Mouse (Mus musculus) Patski (cell line): ENCODE measurements around the gene Slc30a3. TPM values are rescaled to one million over a fixed set of nuclear protein-coding genes. Genes with fewer than 3 reads are reported as not detected.
A peak's percentile ranks its signal among the peaks of the same experiment; 100 is the strongest.

ENCODE experiments used
- ATAC-seq: fragments of 100-300 bp; one replicate; pipeline ENCODE4 v1.8.0; 2021
- CTCF ChIA-PET: fragments of 350-600 bp; sonication (Branson Sonifier 250); formaldehyde crosslinking; loops from one replicate; lab custom pipeline; 2022; ENCODE audit warnings: inconsistent platforms; lab: Charles Lee
- POLR2A ChIA-PET: fragments of 350-600 bp; sonication (Branson Sonifier 250); formaldehyde crosslinking; loops from one replicate; lab custom pipeline; 2022; ENCODE audit warnings: antibody characterized with exemption, inconsistent platforms; lab: Charles Lee
- DNase-seq: peaks from one replicate; pipeline ENCODE4 v3.0.0-alpha.2; 2011; ENCODE audit warnings: low read depth, low spot score
- H3K27me3 ChIP-seq: fragments of 371-371 bp; one replicate; pipeline ENCODE4 v1.5.1; 2021
- CTCF ChIP-seq: fragments of 100-300 bp; IDR thresholded peaks from one replicate; pipeline ENCODE4 v1.5.1; 2021
- in situ Hi-C: fragments of 300-500 bp; cut with MboI; formaldehyde crosslinking; loops from 3 replicates; pipeline ENCODE4 v1.11.1; 2018; ENCODE audit warnings: low pct_unique_long_range_greater_than_20kb, mixed read lengths
- polyA plus RNA-seq: library from polyadenylated mRNA; unstranded; gene quantifications from one replicate; pipeline ENCODE4 v1.2.3, GENCODE M21; 2021

The Slc30a3 gene
- 0.06 TPM for polyA plus RNA-seq

GRCm38 (mm10) chr5:31108000-31108490 lies at the start of gene Slc30a3:
TSS of gene Slc30a3 (minus strand) at chr5:31108237.
- DNase-seq (no peak), ATAC-seq (no peak)
- ChIA-PET POLR2A (no interaction called here), CTCF (no interaction called here)
- in situ Hi-C loops, result no loop called here
- TF ChIP-seq CTCF, result no peak
- H3K27me3 ChIP-seq, result peaks cover 21% of the 10 kb centered on the region

- TF ChIP-seq CTCF, result no peak
- POLR2A ChIA-PET, result interaction anchor here (0.6 to 1.0 kb wide), 3 partner anchors 16 to 39 kb away, joined by 3 read pairs; partner anchors contain the start of genes Eif2b4, Gm29609, Gtf3c2 and Snx17
These were observed 46.1 kb upstream of the Slc30a3 start, which contains the start of gene Mpv17 for GRCm38 (mm10) chr5:31154152-31154553. TSS of gene Mpv17 (minus strand) at chr5:31154251.

GRCm38 (mm10) chr5:31153516-31154151 lies 45.6 kb upstream of the Slc30a3 start:
- TF ChIP-seq CTCF, result no peak
- in situ Hi-C loops, result no loop called here
- no peaks in the 10 kb centered on the region for H3K27me3 ChIP-seq
- ATAC-seq (peak; percentile 8), DNase-seq (no peak)
- ChIA-PET POLR2A (interaction anchor here (0.6 to 2.0 kb wide), 4 partner anchors 9 to 248 kb away, joined by 3 to 5 read pairs (median 4); partner anchors contain the start of genes Eif2b4, Gm29609, Gtf3c2 and Snx17), CTCF (interaction anchor here (1.8 kb wide), 1 partner anchor 9 kb away, joined by 5 read pairs; no protein-coding TSS in a partner anchor)

More at GRCm38 (mm10) chr5:31154152-31154553, 46.1 kb upstream of the Slc30a3 start, which contains the start of gene Mpv17:
- DNase-seq, result peak; percentile 70
- CTCF ChIA-PET, result interaction anchor here (1.8 kb wide), 1 partner anchor 9 kb away, joined by 5 read pairs; no protein-coding TSS in a partner anchor
- no peaks in the 10 kb centered on the region for H3K27me3 ChIP-seq
- in situ Hi-C loops, result no loop called here
- peak; percentile 75 for ATAC-seq

GRCm38 (mm10) chr5:31151746-31152145 lies 43.7 kb upstream of the Slc30a3 start:
- TF ChIP-seq CTCF, result no peak
- DNase-seq, result peak; percentile 91
- H3K27me3 ChIP-seq, result no peaks in the 10 kb centered on the region
- ChIA-PET POLR2A (interaction anchor here (0.6 to 2.0 kb wide), 4 partner anchors 11 to 97 kb away, joined by 3 to 5 read pairs (median 3); partner anchors contain the start of gene Zfp513), CTCF (interaction anchor here (0.8 to 2.2 kb wide), 4 partner anchors 13 to 41 kb away, joined by 3 to 11 read pairs (median 6); partner anchors contain the start of genes Gm29609, Gtf3c2 and Ucn)
- in situ Hi-C loops, result no loop called here
- peak; percentile 48 for ATAC-seq

GRCm38 (mm10) chr5:31149781-31150180 lies 41.7 kb upstream of the Slc30a3 start:
- CTCF ChIA-PET, result no interaction called here
- POLR2A ChIA-PET, result interaction anchor here (0.6 kb wide), 1 partner anchor 326 kb away, joined by 3 read pairs; no protein-coding TSS in a partner anchor
- in situ Hi-C loops, result no loop called here
- DNase-seq (no peak), ATAC-seq (no peak)
- no peak for TF ChIP-seq CTCF
- no peaks in the 10 kb centered on the region for H3K27me3 ChIP-seq

GRCm38 (mm10) chr5:31138968-31139425 lies 31.0 kb upstream of the Slc30a3 start:
- DNase-seq (no peak), ATAC-seq (peak; percentile 30)
- POLR2A ChIA-PET, result no interaction called here
- TF ChIP-seq CTCF, result no peak
- CTCF ChIA-PET, result interaction anchor here (1.7 kb wide), 1 partner anchor 12 kb away, joined by 6 read pairs; no protein-coding TSS in a partner anchor
- in situ Hi-C loops, result no loop called here
- peaks cover 41% of the 10 kb centered on the region for H3K27me3 ChIP-seq

GRCm38 (mm10) chr5:31138241-31138967 lies 30.4 kb upstream of the Slc30a3 start, which contains the start of gene Ucn:
TSS of gene Ucn (minus strand) at chr5:31138829.
- ChIA-PET POLR2A (no interaction called here), CTCF (interaction anchor here (1.7 kb wide), 1 partner anchor 13 kb away, joined by 6 read pairs; no protein-coding TSS in a partner anchor)
- in situ Hi-C loops, result no loop called here
- DNase-seq (no peak), ATAC-seq (peak; percentile 31)
- H3K27me3 ChIP-seq, result peaks cover 41% of the 10 kb centered on the region
- TF ChIP-seq CTCF, result no peak

GRCm38 (mm10) chr5:31137658-31138057 lies 29.6 kb upstream of the Slc30a3 start:
- in situ Hi-C loops, result no loop called here
- CTCF ChIA-PET, result interaction anchor here (1.2 to 1.7 kb wide), 2 partner anchors 14 kb away, joined by 3 to 6 read pairs; no protein-coding TSS in a partner anchor
- DNase-seq (no peak), ATAC-seq (no peak)
- POLR2A ChIA-PET, result no interaction called here
- TF ChIP-seq CTCF, result no peak
- H3K27me3 ChIP-seq, result peaks cover 41% of the 10 kb centered on the region

- ATAC-seq (no peak), DNase-seq (no peak)
- TF ChIP-seq CTCF, result no peak
- CTCF ChIA-PET, result interaction anchor here (1.2 kb wide), 1 partner anchor 15 kb away, joined by 3 read pairs; no protein-coding TSS in a partner anchor
- POLR2A ChIA-PET, result no interaction called here
- peaks cover 44% of the 10 kb centered on the region for H3K27me3 ChIP-seq
- in situ Hi-C loops, result no loop called here
These were observed 28.8 kb upstream of the Slc30a3 start for GRCm38 (mm10) chr5:31136730-31137424.
